Mouse (Mus musculus) left cerebral cortex, postnatal 25 days (tissue): ENCODE measurements around the gene Zyx. TPM values are rescaled to one million over a fixed set of nuclear protein-coding genes. Genes with fewer than 3 reads are reported as not detected.

Source experiments
- DNase-seq, 2 experiments: peaks; one replicate each; pipeline ENCODE4 v3.0.0; 2022; ENCODE audit warnings: low spot score in 2 of 2, mixed read lengths in 1 of 2
- intact Hi-C: fragments of 180-260 bp; cut with DNase I; formaldehyde crosslinking; loops from one replicate; pipeline ENCODE4 v1.15.1; 2025
- total RNA-seq, 2 experiments: library from RNA; stranded (reverse); gene quantifications; 2 replicates each; pipeline ENCODE4 v1.2.3; 2021

Gene Zyx
- total RNA-seq, 2 experiments from 2014 or later = 51.4 to 53.4 TPM

GRCm38 (mm10) chr6:42381916-42382381 lies 32.5 kb downstream of the Zyx start:
- intact Hi-C loops = loop anchor here (2.0 to 5.0 kb wide), 2 partner anchors 155 to 200 kb away; no protein-coding TSS in a partner anchor
- no peak for DNase-seq

DNA sequence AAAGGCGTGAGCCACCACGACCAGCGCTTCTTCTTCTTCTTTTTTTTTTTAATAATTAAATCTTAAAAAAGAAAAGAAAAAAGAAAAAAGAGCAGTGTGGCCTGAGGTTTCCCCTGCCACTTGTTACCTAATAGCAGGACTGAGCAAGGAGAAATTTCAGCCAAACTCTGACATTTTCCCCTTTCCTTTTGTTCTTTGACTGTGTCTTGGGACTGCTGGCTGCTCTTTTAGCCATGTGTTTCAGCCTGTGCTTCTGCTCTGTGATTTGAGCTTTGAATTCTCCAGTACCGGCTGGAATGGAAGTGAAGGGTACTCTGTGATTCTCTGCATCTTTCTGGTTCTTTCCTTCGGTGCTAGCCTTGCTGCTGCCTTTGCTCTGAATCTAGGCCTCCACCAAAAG lies 33.9 kb downstream of the Zyx start:
- DNase-seq = no peak
- intact Hi-C loops = loop anchor here (5.0 kb wide), 1 partner anchor 199 kb away; no protein-coding TSS in a partner anchor

- intact Hi-C loops = no loop called here
- DNase-seq = peak in 1 of 2 experiments; percentile 50
These were observed 36.2 kb downstream of the Zyx start for GRCm38 (mm10) chr6:42385635-42386034.

- intact Hi-C loops = no loop called here
- no peak for DNase-seq
These were observed 42.4 kb downstream of the Zyx start for GRCm38 (mm10) chr6:42391796-42392330.

DNA sequence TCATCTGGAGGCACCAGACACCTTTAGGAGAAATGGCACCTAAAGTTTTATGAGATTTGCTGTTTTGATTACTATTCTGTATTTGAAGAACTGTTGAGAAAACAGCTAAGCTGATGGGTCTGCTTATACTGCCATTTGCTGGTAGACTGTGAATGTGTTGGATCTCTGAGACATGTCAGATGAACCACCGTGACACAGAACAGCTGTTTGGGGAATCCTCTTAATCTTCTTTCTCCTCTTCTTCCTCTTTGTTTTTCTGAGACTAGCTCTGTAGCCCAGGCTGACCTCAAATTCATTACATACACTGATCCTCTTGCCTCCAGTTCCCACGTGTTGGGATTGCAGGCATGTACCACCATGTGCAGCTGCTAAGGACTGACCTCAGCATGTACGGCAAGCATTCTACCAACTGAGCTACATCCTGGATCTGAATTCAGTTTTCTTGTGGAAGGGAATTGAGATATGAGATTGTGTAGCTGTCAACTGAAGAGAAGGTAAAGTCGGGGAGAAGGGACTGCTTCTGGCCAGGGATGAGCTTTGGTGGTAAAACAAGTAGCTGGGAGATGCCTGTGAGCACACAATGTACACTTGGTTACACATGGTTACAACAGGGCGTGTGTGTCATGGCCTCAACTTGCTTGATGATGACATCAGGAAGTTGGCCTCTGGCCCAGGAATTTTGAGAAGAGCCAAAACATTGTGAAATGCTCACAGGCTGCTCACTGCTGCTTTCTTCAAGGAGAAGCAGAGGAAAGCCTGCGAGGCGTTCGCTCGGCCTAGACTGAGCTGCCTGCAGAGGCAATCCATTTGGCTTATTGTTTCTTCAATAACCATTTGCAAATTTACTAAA lies 46.8 kb downstream of the Zyx start:
- intact Hi-C loops = no loop called here
- peak in 1 of 2 experiments; percentile 19 for DNase-seq

DNA sequence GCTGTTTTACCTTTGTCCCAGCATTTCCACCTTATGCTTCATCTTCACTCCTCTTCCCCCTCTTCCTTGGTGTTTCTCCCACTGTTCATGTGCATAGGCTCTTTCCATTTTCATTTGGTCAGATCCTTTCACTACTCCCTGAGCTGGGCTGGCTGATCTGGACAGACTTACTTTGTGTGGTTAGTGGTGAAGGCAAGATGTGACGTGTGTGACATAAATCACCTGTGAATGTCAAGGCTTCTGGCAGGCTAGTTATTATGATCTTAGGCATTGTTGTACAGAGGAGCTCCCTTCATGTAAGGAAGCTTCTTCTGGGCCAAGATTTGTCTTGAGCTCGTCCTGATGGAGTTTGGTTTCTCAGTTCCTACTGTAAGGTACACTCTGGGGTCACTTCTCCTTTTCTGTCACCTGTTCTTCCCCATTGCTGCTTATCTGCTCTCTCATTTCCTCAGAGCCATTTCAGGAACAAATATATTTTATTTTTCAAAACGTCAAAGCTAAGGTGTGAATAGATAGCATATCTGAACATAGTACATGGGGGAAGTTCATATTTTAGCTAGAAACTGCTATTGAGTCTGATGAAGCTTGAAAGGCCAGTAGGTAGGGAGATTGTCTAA lies 47.7 kb downstream of the Zyx start:
- intact Hi-C loops = no loop called here
- DNase-seq = no peak

DNA sequence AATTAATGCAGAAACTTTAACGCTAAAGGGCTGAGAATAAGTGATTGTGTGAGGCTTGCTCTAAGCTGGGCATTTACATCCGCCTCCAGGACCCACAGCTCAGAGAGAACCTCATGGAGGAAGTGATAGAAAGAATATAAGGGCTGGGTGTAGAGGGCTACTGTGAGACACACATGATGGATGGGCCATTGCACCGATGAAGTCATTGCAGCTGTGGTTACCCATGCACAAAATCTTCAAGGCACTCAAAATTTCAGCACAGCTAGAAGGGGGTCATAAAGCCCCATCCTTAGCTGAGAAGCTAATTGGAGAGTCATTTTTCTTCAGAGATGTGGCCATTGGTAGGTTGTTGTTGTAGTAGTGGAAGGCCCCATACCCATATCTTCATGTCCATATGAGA lies 48.9 kb downstream of the Zyx start:
- intact Hi-C loops = no loop called here
- no peak for DNase-seq

GRCm38 (mm10) chr6:42398998-42399397 lies 49.6 kb downstream of the Zyx start:
- no peak for DNase-seq
- intact Hi-C loops = no loop called here

- no peak for DNase-seq
- intact Hi-C loops = no loop called here
These were observed 50.5 kb downstream of the Zyx start, which contains the start of gene Tas2r143 for GRCm38 (mm10) chr6:42399938-42400337. TSS of gene Tas2r143 (plus strand) at chr6:42400238.

- no peak for DNase-seq
- intact Hi-C loops = no loop called here
These were observed 55.7 kb downstream of the Zyx start, which contains the start of gene Tas2r135 for GRCm38 (mm10) chr6:42405134-42405533. TSS of gene Tas2r135 (plus strand) at chr6:42405434.

Other genes starting within 250 kb of the Zyx start
- gene Tas2r139, start 208.7 kb upstream of the Zyx start, total RNA-seq = not detected
- not detected for gene Tas2r144, start 134.3 kb upstream of the Zyx start, total RNA-seq
- 10 to 100 TPM in 1 of 2 experiments, 1 to 10 TPM in 1; 9.2 to 10.4 TPM for gene Gstk1, start 103.7 kb upstream of the Zyx start, total RNA-seq
- not detected for gene Tmem139, start 87.7 kb upstream of the Zyx start, total RNA-seq
- gene Casp2, start 84.6 kb upstream of the Zyx start, total RNA-seq = 10 to 100 TPM; 21.7 to 26.6 TPM
- gene Clcn1, start 62.9 kb upstream of the Zyx start, total RNA-seq = 1 to 10 TPM; 3.5 to 3.7 TPM
- gene Fam131b, start 25.0 kb upstream of the Zyx start, total RNA-seq = 100 to 1,000 TPM; 118 to 121 TPM
- gene Epha1, start 23.6 kb downstream of the Zyx start, total RNA-seq = under 1 TPM; 0.21 to 0.27 TPM
- gene Tas2r143, start 50.6 kb downstream of the Zyx start, total RNA-seq = not detected
- not detected for gene Tas2r135, start 55.8 kb downstream of the Zyx start, total RNA-seq
- under 1 TPM in 1 of 2 experiments, not detected in 1; 0.37 TPM for gene Tas2r126, start 84.9 kb downstream of the Zyx start, total RNA-seq
- not detected for gene Olfr458, start 115.6 kb downstream of the Zyx start, total RNA-seq
- not detected for gene Olfr457, start 126.7 kb downstream of the Zyx start, total RNA-seq
- gene Olfr456, start 137.6 kb downstream of the Zyx start, total RNA-seq = not detected
- gene Olfr455, start 198.0 kb downstream of the Zyx start, total RNA-seq = not detected
- gene Tcaf3, start 248.1 kb downstream of the Zyx start, total RNA-seq = not detected